Mouse (Mus musculus) natural killer cell, adult 2 months (primary cell): ENCODE measurements around the gene Gabrb2.

Source experiments
- DNase-seq, 2 experiments: peaks; one replicate each; pipeline ENCODE4 v3.0.0; 2022; ENCODE audit warnings: low spot score in 2 of 2

Gene Gabrb2

GRCm38 (mm10) chr11:42532577-42532976 is 113.0 kb downstream of the Gabrb2 start:
- no peak for DNase-seq

- DNase-seq: no peak
Measured at GRCm38 (mm10) chr11:42535286-42535685, 115.7 kb downstream of the Gabrb2 start.

- DNase-seq: no peak
Measured at GRCm38 (mm10) chr11:42535861-42536260, 116.3 kb downstream of the Gabrb2 start.

- no peak for DNase-seq
Measured at GRCm38 (mm10) chr11:42542861-42543260, 123.3 kb downstream of the Gabrb2 start.

GRCm38 (mm10) chr11:42566023-42566422 is 146.5 kb downstream of the Gabrb2 start:
- DNase-seq: no peak

GRCm38 (mm10) chr11:42571467-42571866 is 151.9 kb downstream of the Gabrb2 start:
- no peak for DNase-seq

- no peak for DNase-seq
Measured at GRCm38 (mm10) chr11:42575146-42575873, 155.8 kb downstream of the Gabrb2 start.

- no peak for DNase-seq
Measured at GRCm38 (mm10) chr11:42579804-42580203, 160.2 kb downstream of the Gabrb2 start.

- DNase-seq: no peak
Measured at GRCm38 (mm10) chr11:42581123-42581522, 161.6 kb downstream of the Gabrb2 start.

- no peak for DNase-seq
Measured at GRCm38 (mm10) chr11:42581753-42582152, 162.2 kb downstream of the Gabrb2 start.

GRCm38 (mm10) chr11:42592418-42592817 is 172.9 kb downstream of the Gabrb2 start:
- DNase-seq: no peak

- no peak for DNase-seq
Measured at GRCm38 (mm10) chr11:42606225-42606624, 186.7 kb downstream of the Gabrb2 start.

- no peak for DNase-seq
Measured at GRCm38 (mm10) chr11:42609128-42609763, 189.7 kb downstream of the Gabrb2 start.

- no peak for DNase-seq
Measured at GRCm38 (mm10) chr11:42618195-42618594, 198.6 kb downstream of the Gabrb2 start.

GRCm38 (mm10) chr11:42621109-42621508 is 201.6 kb downstream of the Gabrb2 start:
- DNase-seq: no peak

GRCm38 (mm10) chr11:42650111-42650510 is 230.6 kb downstream of the Gabrb2 start:
- DNase-seq: no peak

GRCm38 (mm10) chr11:42651572-42651971 is 232.0 kb downstream of the Gabrb2 start:
- no peak for DNase-seq

GRCm38 (mm10) chr11:42654189-42654588 is 234.6 kb downstream of the Gabrb2 start:
- DNase-seq: no peak

GRCm38 (mm10) chr11:42668657-42669056 is 249.1 kb downstream of the Gabrb2 start:
- no peak for DNase-seq
